Mouse (Mus musculus): Measurements from ENCODE around the gene Npas3.

- no peak for TF ChIP-seq MAX (IDR thresholded peaks at IDR 0.05; ENCODE audit: low read depth)
- no peak for TF ChIP-seq MYOG (IDR thresholded peaks at IDR 0.05; ENCODE audit: control insufficient read depth in 1 of 3, insufficient read depth in 1 of 3, insufficient read length in 2 of 3, low read depth in 2 of 3)
- no peak for TF ChIP-seq POLR2A (IDR thresholded peaks at IDR 0.05; ENCODE audit: insufficient read length, low read depth)
- no peak for TF ChIP-seq CEBPB (IDR thresholded peaks at IDR 0.05; ENCODE audit: insufficient read depth, poor library complexity, severe bottlenecking)
- no peak for TF ChIP-seq E2F4 (IDR thresholded peaks at IDR 0.05; ENCODE audit: insufficient read depth)
- no peak for TF ChIP-seq TCF3 (IDR thresholded peaks at IDR 0.05; ENCODE audit: insufficient read length, low read depth)
Observed at GRCm38 (mm10) chr12:54042996-54043544, 794.6 kb downstream of the Npas3 start.
